Mouse (Mus musculus) c-Kit-positive CD71-positive TER-119-positive erythroid progenitor cells, embryonic 14.5 days (primary cell): ENCODE measurements around the gene Ugt1a8.
"Not testable (repeated sequence)": the region's sequence is repeated elsewhere in the genome, so short reads cannot be mapped to it uniquely, and the experiment has no call there.

ENCODE experiments used
- DNase-seq: peaks from one replicate; pipeline ENCODE4 v3.0.0-alpha.2; 2013; ENCODE audit warnings: low spot score

Ugt1a8 gene

GRCm38 (mm10) chr1:88109027-88109557 is 21.5 kb downstream of the Ugt1a8 start:
- not testable (repeated sequence) for DNase-seq

- DNase-seq, result not testable (repeated sequence)
These were observed 22.0 kb downstream of the Ugt1a8 start for GRCm38 (mm10) chr1:88109604-88110003.

- not testable (repeated sequence) for DNase-seq
These were observed 25.2 kb downstream of the Ugt1a8 start for GRCm38 (mm10) chr1:88112769-88113168.

- DNase-seq, result not testable (repeated sequence)
These were observed 32.9 kb downstream of the Ugt1a8 start for GRCm38 (mm10) chr1:88120550-88120949.

GRCm38 (mm10) chr1:88121521-88121920 is 33.9 kb downstream of the Ugt1a8 start:
- not testable (repeated sequence) for DNase-seq

GRCm38 (mm10) chr1:88125827-88126360 is 38.3 kb downstream of the Ugt1a8 start:
- not testable (repeated sequence) for DNase-seq

- not testable (repeated sequence) for DNase-seq
These were observed 41.5 kb downstream of the Ugt1a8 start for GRCm38 (mm10) chr1:88129091-88129490.

- not testable (repeated sequence) for DNase-seq
These were observed 42.6 kb downstream of the Ugt1a8 start for GRCm38 (mm10) chr1:88130223-88130622.

GRCm38 (mm10) chr1:88133908-88134456 is 46.4 kb downstream of the Ugt1a8 start:
- no peak for DNase-seq

GRCm38 (mm10) chr1:88134457-88135011 is 46.9 kb downstream of the Ugt1a8 start, which contains the start of gene Ugt1a6a:
Gene Ugt1a6a (plus strand): TSS chr1:88134809.
- DNase-seq, result not testable (repeated sequence)

- DNase-seq, result not testable (repeated sequence)
These were observed 47.8 kb downstream of the Ugt1a8 start for GRCm38 (mm10) chr1:88135229-88135904.

GRCm38 (mm10) chr1:88136646-88137045 is 49.0 kb downstream of the Ugt1a8 start:
- no peak for DNase-seq

- no peak for DNase-seq
These were observed 49.7 kb downstream of the Ugt1a8 start for GRCm38 (mm10) chr1:88137264-88137663.

GRCm38 (mm10) chr1:88138145-88138544 is 50.5 kb downstream of the Ugt1a8 start:
- DNase-seq, result no peak

- not testable (repeated sequence) for DNase-seq
These were observed 52.9 kb downstream of the Ugt1a8 start for GRCm38 (mm10) chr1:88140492-88140891.

GRCm38 (mm10) chr1:88143966-88144675 is 56.5 kb downstream of the Ugt1a8 start:
- peak; percentile 16 for DNase-seq

- not testable (repeated sequence) for DNase-seq
These were observed 57.7 kb downstream of the Ugt1a8 start for GRCm38 (mm10) chr1:88145278-88145677.

GRCm38 (mm10) chr1:88150133-88150532 is 62.5 kb downstream of the Ugt1a8 start:
- DNase-seq, result not testable (repeated sequence)

GRCm38 (mm10) chr1:88158430-88158829 is 70.8 kb downstream of the Ugt1a8 start:
- no peak for DNase-seq

GRCm38 (mm10) chr1:88165711-88166110 is 78.1 kb downstream of the Ugt1a8 start, which contains the start of gene Ugt1a5:
Gene Ugt1a5 (plus strand): TSS chr1:88166012.
- no peak for DNase-seq

- DNase-seq, result not testable (repeated sequence)
These were observed 84.6 kb downstream of the Ugt1a8 start for GRCm38 (mm10) chr1:88172190-88172589.

GRCm38 (mm10) chr1:88179657-88180056 is 92.0 kb downstream of the Ugt1a8 start:
- no peak for DNase-seq
